Mouse (Mus musculus) ES-Bruce4 (cell line): ENCODE data around the gene Wfdc15b. TPM values are rescaled to one million over a fixed set of nuclear protein-coding genes. Genes with fewer than 3 reads are reported as not detected.
A peak's percentile ranks its signal among the peaks of the same experiment; 100 is the strongest.

Experiments used
- H3K27ac ChIP-seq: 2 replicates; pipeline ENCODE4 v1.5.1; 2012; ENCODE audit warnings: low read length, inconsistent platforms; ENCODE audit not compliant: insufficient read depth
- H3K27me3 ChIP-seq: 2 replicates; pipeline ENCODE4 v1.6.1; 2012; ENCODE audit warnings: mild to moderate bottlenecking, low read length, inconsistent platforms; ENCODE audit not compliant: control insufficient read depth, poor library complexity, insufficient read depth, severe bottlenecking
- H3K36me3 ChIP-seq: 2 replicates; pipeline ENCODE4 v1.6.1; 2012; ENCODE audit warnings: inconsistent platforms, mild to moderate bottlenecking, low read length, moderate library complexity; ENCODE audit not compliant: control insufficient read depth, poor library complexity, insufficient read depth, severe bottlenecking
- H3K4me1 ChIP-seq: one replicate; pipeline ENCODE4 v1.8.1; 2011; ENCODE audit warnings: low read length; ENCODE audit not compliant: control insufficient read depth, insufficient read depth
- H3K4me3 ChIP-seq: 2 replicates; pipeline ENCODE4 v1.5.1; 2011; ENCODE audit warnings: low read depth, mild to moderate bottlenecking, low read length
- H3K9ac ChIP-seq: 2 replicates; pipeline ENCODE4 v1.6.1; 2012; ENCODE audit warnings: low read depth, mild to moderate bottlenecking, inconsistent platforms; ENCODE audit not compliant: poor library complexity, severe bottlenecking
- H3K9me3 ChIP-seq: replicated peaks from 2 replicates; pipeline ENCODE4 v1.6.1; 2012; ENCODE audit warnings: mild to moderate bottlenecking, low read length, inconsistent platforms; ENCODE audit not compliant: control insufficient read depth, poor library complexity, insufficient read depth, severe bottlenecking
- CTCF ChIP-seq: IDR thresholded peaks from one replicate; pipeline ENCODE4 v1.8.1; 2011; ENCODE audit warnings: low read depth, low read length
- EP300 ChIP-seq: IDR thresholded peaks from 2 replicates; pipeline ENCODE4 v1.6.1; 2011; ENCODE audit warnings: low read depth, low read length; ENCODE audit not compliant: insufficient read depth
- POLR2A ChIP-seq: IDR thresholded peaks from one replicate; pipeline ENCODE4 v1.8.1; 2011; ENCODE audit warnings: low read length; ENCODE audit not compliant: insufficient read depth
- polyA plus RNA-seq: library from polyadenylated mRNA; stranded (reverse); fragments of >200 nt; gene quantifications from 2 replicates; pipeline ENCODE4 v1.2.4, GENCODE M21; 2011; ENCODE audit warnings: low read depth; ENCODE audit not compliant: missing spikeins, insufficient read depth, insufficient read length

Wfdc15b gene
- polyA plus RNA-seq, 1 experiment, result not detected

DNA sequence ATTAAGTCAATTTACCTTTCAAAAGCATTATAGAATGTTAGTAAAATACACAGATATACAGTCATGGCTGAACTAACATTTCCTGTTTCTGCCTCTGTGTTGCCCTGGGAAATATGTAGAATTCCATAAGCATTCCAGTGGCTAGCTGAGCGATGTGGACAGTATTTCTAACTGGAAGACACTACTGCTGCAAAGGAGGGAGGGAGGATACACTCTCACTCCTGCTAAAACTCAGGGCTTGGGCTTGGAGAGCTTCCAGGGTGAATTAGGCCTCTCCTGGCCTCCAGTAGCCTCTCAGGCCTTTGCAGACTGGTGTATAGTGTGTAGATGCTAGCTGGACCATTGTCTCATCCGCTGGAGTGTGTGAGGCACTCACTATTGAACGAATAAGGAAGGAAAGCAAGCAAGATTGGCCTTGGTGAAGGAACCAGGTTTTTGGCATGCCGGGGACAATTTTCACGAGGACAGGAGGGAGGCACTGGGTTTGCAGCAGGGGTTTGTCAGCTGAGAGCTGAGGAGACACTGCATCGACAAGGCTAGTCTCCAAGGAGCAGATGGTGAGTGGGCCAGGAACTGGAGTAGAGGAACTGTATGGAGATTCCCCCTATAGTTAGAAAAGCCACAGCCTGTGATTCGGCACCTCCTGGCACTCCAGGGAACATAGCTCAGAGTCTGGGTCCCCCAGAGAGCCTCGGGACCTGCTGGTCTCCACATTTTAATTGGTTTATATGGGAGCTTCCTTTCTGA lies 46.6 kb downstream of the Wfdc15b start:
- H3K4me3 ChIP-seq, result no peak overlapping the region
- H3K36me3 ChIP-seq, result no peaks in the 10 kb centered on the region

DNA sequence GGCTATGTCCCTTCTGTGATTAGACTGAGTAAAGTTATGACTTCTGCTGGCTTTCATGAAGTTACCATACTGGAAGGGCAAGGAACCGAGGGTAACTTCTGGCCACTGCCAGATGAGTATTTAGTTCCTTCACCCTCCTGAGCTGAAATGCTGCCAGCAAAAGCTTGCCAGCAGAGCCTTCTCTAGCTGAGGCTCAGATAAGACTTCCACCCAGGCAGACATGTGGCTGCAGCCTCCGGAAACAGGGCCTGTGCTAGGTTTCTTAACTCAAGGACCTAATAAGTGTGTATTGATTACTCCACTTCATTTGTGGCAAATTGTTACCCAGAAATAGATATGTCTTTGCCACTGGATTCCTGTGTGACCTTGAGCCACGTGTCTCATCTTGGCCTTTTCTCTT lies 48.1 kb downstream of the Wfdc15b start:
- peaks cover 8% of the 10 kb centered on the region; the same call in 1 of the 2 replicates for H3K27me3 ChIP-seq
- no peak overlapping the region for H3K27ac ChIP-seq
- H3K9ac ChIP-seq, result no peak overlapping the region
- no peaks in the 10 kb centered on the region for H3K9me3 ChIP-seq
- TF ChIP-seq CTCF, result no peak
- no peak for TF ChIP-seq POLR2A
- TF ChIP-seq EP300, result no peak
- H3K4me3 ChIP-seq, result no peak overlapping the region
- H3K4me1 ChIP-seq, result no peaks in the 10 kb centered on the region
- H3K36me3 ChIP-seq, result no peaks in the 10 kb centered on the region

More for the DNA sequence above, 46.6 kb downstream of the Wfdc15b start:
- no peaks in the 10 kb centered on the region for H3K4me1 ChIP-seq
- peaks cover 6% of the 10 kb centered on the region; the same call in 1 of the 2 replicates for H3K27me3 ChIP-seq
- H3K9ac ChIP-seq, result no peak overlapping the region
- no peak overlapping the region for H3K27ac ChIP-seq
- H3K9me3 ChIP-seq, result no peaks in the 10 kb centered on the region
- TF ChIP-seq CTCF, result no peak
- no peak for TF ChIP-seq POLR2A
- no peak for TF ChIP-seq EP300

DNA sequence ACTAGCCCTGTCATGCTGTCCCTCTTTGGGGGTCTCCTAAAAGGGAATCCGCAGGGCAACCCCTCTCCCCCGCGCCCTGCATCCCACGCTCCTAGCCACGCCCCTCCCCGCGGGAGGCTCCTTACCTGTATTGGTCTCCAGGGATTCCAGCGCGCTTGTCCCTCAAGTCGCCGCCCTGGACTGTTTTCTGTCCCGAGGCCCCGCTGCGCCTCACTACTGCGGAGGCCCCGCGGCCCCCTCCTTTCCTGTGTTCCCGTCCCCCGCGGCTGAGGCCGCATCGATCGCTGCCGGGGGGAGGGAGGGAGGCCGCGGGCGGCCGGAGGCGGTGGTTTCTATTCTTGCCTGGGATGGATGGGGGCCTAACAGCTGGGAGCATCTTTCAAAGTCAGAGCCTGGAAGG lies 50.6 kb downstream of the Wfdc15b start, which contains the start of gene Kcns1:
TSS of gene Kcns1 (minus strand) at position 212 of the 400 bp plus-strand sequence.
- H3K36me3 ChIP-seq, result no peaks in the 10 kb centered on the region
- H3K27ac ChIP-seq, result no peak within 1 kb of the TSS
- H3K9ac ChIP-seq, result no peak within 1 kb of the TSS
- H3K27me3 ChIP-seq, result peaks cover 16% of the 10 kb centered on the region
- H3K9me3 ChIP-seq, result no peaks in the 10 kb centered on the region
- H3K4me1 ChIP-seq, result no peaks in the 10 kb centered on the region
- no peak within 1 kb of the TSS for H3K4me3 ChIP-seq
- TF ChIP-seq EP300 (no peak), CTCF (no peak), POLR2A (no peak)

DNA sequence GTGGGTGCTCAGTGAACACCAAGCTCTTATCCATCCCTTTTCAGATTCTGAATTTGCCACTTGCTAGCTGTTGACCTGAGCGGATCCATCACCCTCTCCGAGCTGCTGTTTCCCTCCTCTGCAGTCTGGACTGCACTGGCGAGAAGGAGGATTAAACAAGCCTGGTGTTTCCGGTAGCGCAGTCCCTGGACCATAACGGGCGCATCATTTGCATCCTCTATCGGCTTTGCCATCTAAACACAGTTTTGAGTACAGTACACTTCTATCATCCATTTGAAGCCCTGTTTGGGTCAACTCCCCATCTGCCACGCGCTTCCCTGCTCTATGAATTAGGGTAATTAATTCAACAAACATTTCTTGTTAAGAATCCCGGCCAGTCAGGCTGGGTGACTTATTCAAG lies 51.1 kb downstream of the Wfdc15b start:
- Histone ChIP-seq H3K4me1 (no peaks in the 10 kb centered on the region), H3K27ac (no peak overlapping the region), H3K4me3 (no peak overlapping the region), H3K27me3 (peaks cover 16% of the 10 kb centered on the region), H3K36me3 (no peaks in the 10 kb centered on the region), H3K9ac (no peak overlapping the region), H3K9me3 (no peaks in the 10 kb centered on the region)
- TF ChIP-seq POLR2A (no peak), CTCF (no peak), EP300 (no peak)

DNA sequence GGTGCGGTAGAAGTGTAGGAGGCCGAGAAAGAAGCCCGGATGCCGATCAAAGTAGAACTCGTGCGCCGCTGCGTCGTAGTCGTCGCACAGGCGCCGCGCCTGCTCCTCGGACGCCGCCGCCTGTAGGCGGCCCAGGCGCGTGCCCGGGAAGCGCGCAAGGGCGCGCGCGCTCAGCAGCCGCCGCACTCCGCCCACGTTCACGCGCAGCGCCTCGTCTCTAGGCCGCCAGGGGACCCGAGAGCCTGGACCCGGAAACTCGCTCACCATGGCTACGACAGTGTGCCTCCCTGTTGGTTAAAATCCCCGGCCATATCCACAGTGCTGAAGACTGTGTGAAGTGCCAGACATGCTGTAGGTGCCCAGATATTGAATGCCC lies 52.9 kb downstream of the Wfdc15b start:
- Histone ChIP-seq H3K27me3 (peaks cover 16% of the 10 kb centered on the region), H3K4me3 (peak overlapping the region; percentile 45), H3K27ac (no peak overlapping the region), H3K9ac (no peak overlapping the region), H3K9me3 (no peaks in the 10 kb centered on the region), H3K36me3 (no peaks in the 10 kb centered on the region), H3K4me1 (no peaks in the 10 kb centered on the region)
- TF ChIP-seq CTCF, result no peak
- TF ChIP-seq POLR2A, result no peak
- TF ChIP-seq EP300, result no peak

DNA sequence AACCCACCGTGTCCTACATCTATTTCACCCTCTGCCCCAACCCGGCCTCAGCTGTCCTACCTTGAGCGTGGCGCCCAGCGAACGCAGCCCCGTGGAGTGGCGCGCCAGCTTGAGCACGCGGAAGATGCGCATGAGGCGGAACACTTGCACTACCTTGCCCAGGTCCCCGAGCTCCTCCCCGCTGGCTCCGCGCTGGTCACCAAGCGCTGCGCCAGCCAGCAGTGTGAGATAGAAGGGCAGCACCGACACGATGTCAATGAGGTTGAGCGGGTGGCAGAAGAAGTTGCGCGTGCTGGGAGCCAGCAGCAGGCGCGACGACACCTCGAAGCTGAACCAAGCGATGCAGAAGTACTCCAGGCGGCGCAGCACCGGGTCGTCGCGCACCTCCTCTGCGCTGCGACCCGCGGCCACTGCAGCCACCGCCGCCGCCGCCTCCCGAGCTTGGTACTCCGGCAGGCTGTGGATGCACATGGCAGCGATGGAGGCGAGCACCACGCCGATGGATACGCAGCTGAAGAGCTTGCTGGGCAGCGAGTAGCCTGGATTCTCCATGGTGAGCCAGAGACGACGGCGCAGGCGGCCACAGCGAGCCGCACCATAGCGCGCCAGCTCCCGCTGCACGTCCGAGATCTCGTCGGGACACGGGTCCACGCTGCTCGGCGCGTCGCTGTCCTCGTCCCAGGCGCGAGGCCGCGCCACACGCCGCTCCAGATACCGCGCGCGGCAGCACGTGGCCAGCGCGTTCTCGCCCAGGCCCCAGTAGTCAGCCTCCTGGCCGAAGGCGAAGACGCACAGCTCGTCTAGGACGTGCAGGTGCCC lies 53.5 kb downstream of the Wfdc15b start:
- H3K27ac ChIP-seq, result no peak overlapping the region
- H3K9ac ChIP-seq, result no peak overlapping the region
- TF ChIP-seq CTCF (no peak), EP300 (no peak), POLR2A (no peak)

More for the DNA sequence above, 53.5 kb downstream of the Wfdc15b start:
- no peaks in the 10 kb centered on the region for H3K9me3 ChIP-seq
- no peaks in the 10 kb centered on the region for H3K36me3 ChIP-seq
- peaks cover 16% of the 10 kb centered on the region for H3K27me3 ChIP-seq
- peak overlapping the region; percentile 45 for H3K4me3 ChIP-seq
- no peaks in the 10 kb centered on the region for H3K4me1 ChIP-seq
